Mouse (Mus musculus): ENCODE measurements at regions not wholly inside any gene's neighbourhood (a gene's known extent, or its start where the extent isn't known, plus 50 kb on each side); places are given as distances from the start of the nearest gene placed in this dataset.

DNA sequence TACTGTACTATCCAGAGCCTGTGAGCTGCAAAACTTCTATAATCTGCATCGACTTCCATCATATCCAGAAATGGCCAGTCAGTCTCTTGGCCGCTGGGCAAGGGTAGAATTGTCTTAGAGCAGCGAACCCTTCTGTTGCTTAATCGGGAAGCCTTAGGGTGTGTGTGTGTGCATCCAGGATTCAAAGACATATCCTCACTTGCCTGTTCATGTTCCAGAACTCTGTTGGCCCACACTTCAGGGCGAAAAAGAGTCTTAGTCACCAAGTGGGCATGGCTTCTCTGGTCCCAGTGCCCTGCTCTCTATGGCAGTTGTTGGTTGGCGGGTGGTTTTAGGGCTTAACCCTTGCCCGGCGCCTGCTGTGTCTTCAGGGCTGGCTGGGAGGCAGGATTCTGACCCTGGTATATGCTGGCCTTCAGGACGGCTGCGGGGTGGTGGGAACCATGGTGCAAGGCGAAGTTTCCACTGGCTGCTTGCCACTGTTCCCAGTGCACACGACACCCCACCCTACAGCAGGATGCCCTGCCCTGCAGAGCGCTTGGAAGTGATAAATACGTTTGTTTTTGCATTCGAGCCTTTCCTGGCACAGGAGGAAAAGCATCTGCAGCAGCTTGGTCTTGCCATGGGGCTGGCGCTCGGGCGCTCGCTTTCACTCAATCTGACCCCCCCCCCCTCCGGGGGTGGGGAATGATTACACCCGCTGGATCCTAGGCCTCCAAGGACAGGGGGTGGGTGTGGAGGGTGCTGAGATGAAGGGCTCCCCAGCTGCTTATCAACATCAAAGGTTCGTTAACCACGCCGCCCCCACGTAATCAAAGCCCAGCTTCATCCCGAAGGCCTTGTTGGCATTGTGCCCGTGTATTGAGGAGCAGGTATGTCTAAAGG, 54.9 kb upstream of the Itga6 start:
- DNase-seq (ENCODE audit: low read depth): no peak

- no peak for DNase-seq (ENCODE audit: low read depth)
These were observed 50.6 kb upstream of the Itga6 start for GRCm38 (mm10) chr2:71694758-71695310.
